Mouse (Mus musculus) telencephalon, adult 2 months (tissue): ENCODE data around the gene Gm13420.
"Not testable (repeated sequence)": the region's sequence is repeated elsewhere in the genome, so short reads cannot be mapped to it uniquely, and the experiment has no call there.

ENCODE experiments used
- DNase-seq: peaks from one replicate; pipeline ENCODE4 v3.0.0-alpha.2; 2011; ENCODE audit warnings: low read depth, low spot score

The Gm13420 gene

DNA sequence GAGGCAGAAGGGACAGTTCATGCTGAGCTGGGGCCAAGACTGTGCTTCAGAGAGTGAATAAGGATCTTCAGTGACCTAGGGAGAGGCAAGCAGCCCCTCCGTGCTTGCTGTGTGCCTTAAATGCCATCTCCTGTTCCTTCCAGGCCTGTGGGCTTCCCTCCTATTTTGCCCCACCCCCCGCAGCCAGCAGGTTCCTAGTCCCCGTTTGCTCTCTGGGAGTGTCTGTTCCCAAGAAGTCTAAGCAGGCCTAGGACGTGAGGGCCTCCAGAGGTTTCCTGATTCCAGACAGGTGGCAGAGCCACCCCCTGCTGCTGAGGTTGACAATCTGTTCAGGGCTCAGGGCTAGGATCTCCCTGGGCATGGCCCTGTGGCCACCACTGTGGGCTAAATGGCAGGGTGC is 12.7 kb downstream of the Gm13420 start:
- no peak for DNase-seq

- no peak for DNase-seq
Measured at GRCm38 (mm10) chr2:29737209-29737925, 14.1 kb downstream of the Gm13420 start.

GRCm38 (mm10) chr2:29735708-29736107 is 15.8 kb downstream of the Gm13420 start:
- DNase-seq, result no peak

DNA sequence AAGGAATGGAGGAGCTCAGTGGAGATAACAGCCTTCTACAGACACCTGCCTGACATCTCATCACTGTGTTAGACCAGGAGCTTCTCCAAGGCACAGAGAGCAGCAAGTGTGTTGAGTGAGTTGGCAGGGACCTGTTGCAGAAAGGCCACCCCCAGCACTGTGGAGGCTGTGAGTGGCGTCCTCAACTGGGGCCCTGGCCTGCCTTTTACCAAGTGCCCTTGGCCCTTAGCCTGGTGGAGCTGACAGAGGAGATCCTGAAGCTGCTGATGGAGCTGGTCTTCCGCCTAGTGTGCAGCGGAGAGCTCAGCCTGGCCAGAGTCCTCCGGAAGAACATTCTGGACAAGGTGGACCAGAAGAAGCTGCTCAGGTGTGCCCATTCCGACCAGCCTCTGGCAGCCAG is 18.1 kb downstream of the Gm13420 start:
- no peak for DNase-seq

DNA sequence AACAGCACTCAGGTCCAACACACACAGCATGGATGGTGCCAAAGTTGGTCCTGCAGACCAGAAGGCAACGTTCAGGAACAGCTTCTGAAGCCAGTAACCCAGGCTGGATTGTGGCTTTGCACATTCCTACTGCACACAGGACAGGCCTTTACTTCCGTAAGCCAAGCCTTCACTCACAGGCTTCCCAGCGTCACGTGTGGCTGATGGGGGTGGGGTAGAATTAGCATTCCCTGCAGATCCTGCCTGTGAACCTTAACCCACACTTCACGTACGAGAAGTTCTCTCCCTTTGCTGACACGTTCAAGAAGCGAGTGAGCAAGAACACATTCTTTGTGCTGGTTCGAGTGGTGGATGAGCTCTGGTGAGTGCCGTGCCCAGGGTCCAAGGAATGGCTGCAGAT is 18.9 kb downstream of the Gm13420 start:
- no peak for DNase-seq

- DNase-seq, result no peak
Measured at GRCm38 (mm10) chr2:29731545-29731944, 19.9 kb downstream of the Gm13420 start.

- DNase-seq, result no peak
Measured at GRCm38 (mm10) chr2:29729500-29729899, 22.0 kb downstream of the Gm13420 start.

DNA sequence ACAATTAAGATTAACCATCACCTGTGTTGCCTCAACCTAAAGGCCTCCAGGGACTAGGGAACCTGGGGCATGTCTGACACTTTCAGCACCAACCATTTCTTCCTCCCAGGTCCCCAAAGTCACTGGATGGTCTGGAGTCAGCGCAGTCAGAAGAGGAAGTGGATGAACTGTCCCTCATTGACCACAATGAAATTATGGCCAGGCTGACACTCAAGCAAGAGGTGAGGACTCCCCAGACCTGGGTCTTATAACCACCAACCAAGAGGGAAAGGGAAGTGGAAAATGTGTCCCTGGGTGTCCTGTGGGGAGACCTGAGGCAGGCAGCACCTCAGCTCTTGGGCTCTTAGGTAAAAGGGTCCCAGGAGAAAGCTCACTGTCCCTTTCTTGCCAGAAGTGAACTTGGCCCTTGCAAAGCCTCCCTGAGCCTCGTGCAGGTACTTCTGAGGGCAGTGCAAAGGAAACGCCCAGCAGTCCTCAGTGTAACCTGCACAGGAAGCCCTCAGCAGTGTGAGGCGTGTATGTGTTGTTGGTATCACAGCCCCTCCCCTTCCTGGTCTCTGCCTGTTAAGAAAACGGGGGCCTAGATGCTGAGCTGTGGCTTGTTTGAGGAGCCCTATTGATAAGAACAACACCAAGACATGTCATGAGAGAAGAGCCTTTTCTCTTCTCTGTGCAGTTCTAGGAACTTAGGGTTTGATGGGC is 26.7 kb downstream of the Gm13420 start:
- no peak for DNase-seq

DNA sequence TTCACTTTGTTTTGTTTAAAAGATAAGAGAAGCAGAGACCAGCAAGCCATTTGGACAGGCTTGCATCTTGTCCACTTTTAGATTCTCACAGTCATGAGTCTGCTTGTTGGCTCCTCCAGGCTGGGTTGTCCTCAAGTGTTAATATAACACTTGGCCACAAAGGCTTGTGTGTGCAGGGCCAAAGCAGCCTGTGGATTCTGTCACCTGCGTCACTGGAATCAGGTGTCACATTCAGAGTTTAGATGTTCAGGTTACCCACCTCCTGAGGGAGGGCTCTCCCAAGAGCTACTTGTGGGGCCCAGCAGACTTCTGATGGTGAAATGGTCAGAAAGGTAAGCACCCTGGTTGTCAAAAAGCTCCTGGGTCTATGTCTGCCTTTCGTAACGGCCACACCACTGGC is 28.4 kb downstream of the Gm13420 start:
- DNase-seq, result no peak

- DNase-seq, result no peak
Measured at GRCm38 (mm10) chr2:29718581-29718980, 32.9 kb downstream of the Gm13420 start.

DNA sequence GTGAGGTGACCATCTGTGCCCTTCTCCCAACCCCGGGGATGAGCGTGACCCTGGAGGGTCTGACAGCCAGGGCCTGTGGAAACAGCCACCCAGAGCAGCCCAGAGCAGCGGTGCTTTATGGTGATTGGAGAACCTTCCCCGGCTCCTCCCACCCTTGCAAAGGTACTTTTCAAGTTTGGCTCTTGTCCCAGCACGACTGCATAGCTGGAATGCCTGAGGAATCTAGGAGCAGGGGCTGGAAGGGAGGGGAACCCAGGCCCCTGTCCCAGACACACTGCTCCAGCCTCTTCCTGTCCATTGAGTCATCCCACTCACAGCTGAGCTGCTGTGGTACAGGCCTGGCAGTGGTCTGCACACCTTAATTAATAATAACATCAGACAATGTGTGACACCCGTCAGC is 34.8 kb downstream of the Gm13420 start:
- DNase-seq, result no peak

- DNase-seq, result no peak
Measured at GRCm38 (mm10) chr2:29716143-29716542, 35.3 kb downstream of the Gm13420 start.

GRCm38 (mm10) chr2:29714127-29714526 is 37.4 kb downstream of the Gm13420 start:
- peak; percentile 61 for DNase-seq

DNA sequence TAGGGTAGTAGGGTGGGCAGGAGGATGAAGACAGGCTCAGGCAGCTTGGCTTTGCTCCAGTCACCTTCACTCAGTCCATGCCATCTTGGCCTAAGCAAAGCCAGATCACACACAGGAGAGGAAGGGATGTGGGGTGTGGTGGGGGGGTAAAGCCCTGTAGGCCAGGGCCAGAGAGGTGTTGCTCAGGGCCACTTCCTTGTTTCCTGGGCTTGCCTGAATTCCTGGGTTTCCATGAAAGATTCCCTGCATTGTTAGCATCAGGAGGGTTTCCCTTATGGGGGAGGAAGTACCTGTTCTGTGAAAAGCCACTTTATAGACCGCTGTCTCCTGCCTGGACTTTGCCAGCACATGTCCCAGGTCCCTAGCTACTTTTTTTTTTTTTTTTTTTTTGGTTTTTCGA is 38.0 kb downstream of the Gm13420 start:
- no peak for DNase-seq

GRCm38 (mm10) chr2:29711877-29712276 is 39.6 kb downstream of the Gm13420 start:
- DNase-seq, result no peak

DNA sequence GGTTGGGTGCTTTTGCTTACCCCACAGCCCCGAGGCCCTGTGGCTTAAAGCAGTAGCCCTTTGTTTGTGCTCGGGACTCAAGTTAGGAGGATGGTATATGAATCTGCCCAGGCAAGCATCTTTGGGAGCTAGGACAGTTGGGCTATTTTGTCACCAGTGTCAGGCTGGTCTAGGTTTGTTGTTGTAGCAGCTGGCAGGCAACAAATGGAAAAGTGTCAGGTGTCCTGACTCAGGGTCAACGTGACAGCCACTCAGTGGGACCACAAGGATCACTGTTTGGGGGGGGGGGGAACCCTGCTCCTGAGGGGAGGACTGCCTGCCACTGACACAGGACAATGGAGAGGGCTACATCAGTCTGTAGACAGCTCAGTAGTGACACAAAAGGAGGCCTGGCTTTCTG is 40.4 kb downstream of the Gm13420 start:
- no peak for DNase-seq

GRCm38 (mm10) chr2:29708209-29708608 is 43.3 kb downstream of the Gm13420 start:
- not testable (repeated sequence) for DNase-seq

GRCm38 (mm10) chr2:29707731-29708130 is 43.8 kb downstream of the Gm13420 start:
- DNase-seq, result no peak

- DNase-seq, result no peak
Measured at GRCm38 (mm10) chr2:29706726-29707620, 44.5 kb downstream of the Gm13420 start.

GRCm38 (mm10) chr2:29705493-29705892 is 46.0 kb downstream of the Gm13420 start:
- DNase-seq, result no peak

- DNase-seq, result no peak
Measured at GRCm38 (mm10) chr2:29703104-29704081, 48.1 kb downstream of the Gm13420 start.
